Comparison of ENCODE assay signal across 12 mouse cellular contexts in the genomic region with DNA sequence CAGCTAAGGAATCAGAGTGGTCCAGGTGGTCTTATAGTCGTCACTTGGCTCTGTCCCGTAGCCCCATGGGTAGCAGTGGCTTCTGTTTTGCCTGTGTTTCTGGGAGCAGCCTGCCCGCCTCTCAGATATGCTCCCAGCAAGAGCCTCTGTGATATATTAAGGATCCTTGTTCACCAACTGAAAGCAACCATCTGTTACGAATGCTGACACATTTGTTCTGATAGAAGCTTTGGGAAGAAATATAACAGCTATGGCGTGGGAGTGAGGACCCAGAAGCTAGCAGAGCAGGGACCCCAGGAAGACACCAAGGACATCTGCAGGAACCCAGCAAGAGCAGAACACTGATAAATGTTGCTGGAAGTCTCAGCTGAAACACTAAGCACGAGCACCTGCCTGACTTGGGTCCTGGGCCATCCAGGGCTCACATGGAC.
DNase-seq lines count a peak whose midpoint lies in the region; ATAC-seq lines count a peak whose summit lies in the region.
"Had no signal": no experiment of that assay in that cellular context is flagged by ENCODE, and none has a peak within 500 bp of the region (broad histone marks: within the 10 kb centered on the region; RNA-seq: fewer than 3 reads in every experiment).

No protein-coding gene starts in this region.

- H3K4me3 ChIP-seq in limb, embryonic 11.5 days (ENCODE audit: low read depth, low read length), result no peak overlapping the region
- no peak overlapping the region for H3K4me3 ChIP-seq in limb, embryonic 10.5 days
- H3K4me3 ChIP-seq in kidney, embryonic 14.5 days (ENCODE audit: low read length), result no peak overlapping the region
- H3K4me3 ChIP-seq in kidney, embryonic 15.5 days (replicated peaks), result no peak overlapping the region
- H3K4me3 ChIP-seq: embryonic facial prominence, embryonic 10.5 days; midbrain, embryonic 10.5 days had no signal

- no peak overlapping the region for H3K27ac ChIP-seq in limb, embryonic 11.5 days (replicated peaks; ENCODE audit: low read depth, low read length)
- no peak overlapping the region for H3K27ac ChIP-seq in limb, embryonic 10.5 days
- H3K27ac ChIP-seq in kidney, embryonic 14.5 days (ENCODE audit: low read depth, low read length), result no peak overlapping the region
- no peak overlapping the region for H3K27ac ChIP-seq in kidney, embryonic 15.5 days
- H3K27ac ChIP-seq: embryonic facial prominence, embryonic 10.5 days; midbrain, embryonic 10.5 days; stomach, postnatal 0 days had no signal

- no peak overlapping the region for H3K4me2 ChIP-seq in limb, embryonic 11.5 days (ENCODE audit: low read depth, severe bottlenecking)
- no peak overlapping the region for H3K4me2 ChIP-seq in kidney, embryonic 14.5 days (replicated peaks; ENCODE audit: low read depth, low read length)
- H3K4me2 ChIP-seq in kidney, embryonic 15.5 days, result no peak overlapping the region

- no peaks in the 10 kb centered on the region for H3K27me3 ChIP-seq in limb, embryonic 11.5 days (ENCODE audit: control insufficient read depth, insufficient read depth, low read length)
- H3K27me3 ChIP-seq in limb, embryonic 10.5 days (ENCODE audit: low read depth, poor library complexity, severe bottlenecking), result no peaks in the 10 kb centered on the region
- H3K27me3 ChIP-seq in kidney, embryonic 14.5 days (ENCODE audit: control insufficient read depth, insufficient read depth, low read length), result no peaks in the 10 kb centered on the region
- no peaks in the 10 kb centered on the region for H3K27me3 ChIP-seq in kidney, embryonic 15.5 days

- H3K9me3 ChIP-seq in limb, embryonic 11.5 days (ENCODE audit: control insufficient read depth, low read length), result no peaks in the 10 kb centered on the region
- no peaks in the 10 kb centered on the region for H3K9me3 ChIP-seq in limb, embryonic 10.5 days (replicated peaks)
- no peaks in the 10 kb centered on the region for H3K9me3 ChIP-seq in kidney, embryonic 14.5 days (ENCODE audit: control insufficient read depth, low read length)
- no peaks in the 10 kb centered on the region for H3K9me3 ChIP-seq in kidney, embryonic 15.5 days (replicated peaks)
- H3K9me3 ChIP-seq: embryonic facial prominence, embryonic 10.5 days; midbrain, embryonic 10.5 days had no signal

- no peaks in the 10 kb centered on the region for H3K4me1 ChIP-seq in limb, embryonic 11.5 days (ENCODE audit: control insufficient read depth, insufficient read depth, low read length)
- no peaks in the 10 kb centered on the region for H3K4me1 ChIP-seq in limb, embryonic 10.5 days
- no peaks in the 10 kb centered on the region for H3K4me1 ChIP-seq in kidney, embryonic 14.5 days (ENCODE audit: control insufficient read depth, insufficient read depth, low read length)
- no peaks in the 10 kb centered on the region for H3K4me1 ChIP-seq in kidney, embryonic 15.5 days
- H3K4me1 ChIP-seq: embryonic facial prominence, embryonic 10.5 days; midbrain, embryonic 10.5 days had no signal

- WGBS in limb, embryonic 11.5 days, result 69% methylated on average over 6 of the region's 6 CpGs
- WGBS in limb, embryonic 10.5 days, result 76% methylated on average over 6 of the region's 6 CpGs
- WGBS in kidney, embryonic 14.5 days, result 36% methylated on average over 6 of the region's 6 CpGs
- 48% methylated on average over 6 of the region's 6 CpGs for WGBS in kidney, embryonic 15.5 days

- no peaks in the 10 kb centered on the region for H3K36me3 ChIP-seq in limb, embryonic 11.5 days (ENCODE audit: control insufficient read depth, insufficient read depth, low read length)
- H3K36me3 ChIP-seq in limb, embryonic 10.5 days, result no peaks in the 10 kb centered on the region
- H3K36me3 ChIP-seq in kidney, embryonic 14.5 days (ENCODE audit: control insufficient read depth, insufficient read depth, low read length), result no peaks in the 10 kb centered on the region
- no peaks in the 10 kb centered on the region for H3K36me3 ChIP-seq in kidney, embryonic 15.5 days
- H3K36me3 ChIP-seq: embryonic facial prominence, embryonic 10.5 days; midbrain, embryonic 10.5 days had no signal

- no peak for ATAC-seq in limb, embryonic 11.5 days (ENCODE audit: insufficient number of reproducible peaks, low FRiP score, low TSS enrichment, low read depth)
- no peak for ATAC-seq in kidney, embryonic 14.5 days (ENCODE audit: low FRiP score, low TSS enrichment)
- ATAC-seq in monocyte, adult 5-6 weeks (replicated peaks; ENCODE audit: insufficient number of reproducible peaks, low FRiP score, low TSS enrichment, poor library complexity, severe bottlenecking), result no peak
- ATAC-seq in kidney, embryonic 15.5 days (replicated peaks; ENCODE audit: low FRiP score), result no peak
- ATAC-seq: intestine, postnatal 0 days had no signal

- H3K9ac ChIP-seq in limb, embryonic 11.5 days (ENCODE audit: low read length), result no peak overlapping the region
- H3K9ac ChIP-seq in kidney, embryonic 14.5 days (ENCODE audit: low read depth, low read length), result no peak overlapping the region
- H3K9ac ChIP-seq in kidney, embryonic 15.5 days, result no peak overlapping the region

- peak; percentile 11 for DNase-seq in limb, embryonic 11.5 days (ENCODE audit: low spot score)
- DNase-seq in limb, embryonic 10.5 days (ENCODE audit: low spot score), result no peak
- DNase-seq in frontal cortex, adult 2 months (ENCODE audit: extremely low spot score in 1 of 2, low spot score in 1 of 2), result peak; percentile 62 to 72
- DNase-seq in layer of hippocampus, postnatal 25 days (ENCODE audit: extremely low spot score in 1 of 2, low spot score in 1 of 2), result peak; percentile 14 to 35
- DNase-seq in telencephalon, adult 2 months (ENCODE audit: low read depth, low spot score), result peak; percentile 84
